Mouse (Mus musculus): Measurements from ENCODE around the gene Fgfr1op. TPM values are rescaled to one million over a fixed set of nuclear protein-coding genes. Genes with fewer than 3 reads are reported as not detected.

Fgfr1op gene
- polyA plus RNA-seq, 1 experiment from 2014 or later = 37.8 TPM

GRCm38 (mm10) chr17:8210675-8211074 lies 45.4 kb downstream of the Fgfr1op start:
- no peaks in the 10 kb centered on the region for H3K4me1 ChIP-seq
- H3K4me2 ChIP-seq (replicated peaks) = no peak overlapping the region
- H3K4me3 ChIP-seq = no peak overlapping the region
- H3K9ac ChIP-seq = no peak overlapping the region
- H3K27ac ChIP-seq = no peak overlapping the region
- WGBS = 68% methylated on average over 10 of the region's 10 CpGs
- ATAC-seq (ENCODE audit: low FRiP score, low read depth) = no peak
- H3K36me3 ChIP-seq = no peaks in the 10 kb centered on the region
- 0 out of 2 replicates have a peak, but pooled peaks cover 3% of the 10 kb centered on the region for H3K27me3 ChIP-seq
- no peaks in the 10 kb centered on the region for H3K9me3 ChIP-seq

- WGBS = 80% methylated on average over 6 of the region's 6 CpGs
These were observed 46.1 kb downstream of the Fgfr1op start for GRCm38 (mm10) chr17:8211399-8211798.

GRCm38 (mm10) chr17:8214369-8214768 lies 49.1 kb downstream of the Fgfr1op start:
- H3K9me3 ChIP-seq = no peaks in the 10 kb centered on the region
- 0 out of 2 replicates have a peak, but pooled peaks cover 3% of the 10 kb centered on the region for H3K27me3 ChIP-seq
- 100% methylated on average over 1 of the region's 1 CpGs for WGBS
- H3K4me3 ChIP-seq = no peak overlapping the region
- no peak overlapping the region for H3K9ac ChIP-seq
- ATAC-seq (ENCODE audit: low FRiP score, low read depth) = no peak
- no peaks in the 10 kb centered on the region for H3K4me1 ChIP-seq
- no peaks in the 10 kb centered on the region for H3K36me3 ChIP-seq
- H3K27ac ChIP-seq = no peak overlapping the region
- H3K4me2 ChIP-seq (replicated peaks) = no peak overlapping the region

More at GRCm38 (mm10) chr17:8211399-8211798, 46.1 kb downstream of the Fgfr1op start:
- 0 out of 2 replicates have a peak, but pooled peaks cover 3% of the 10 kb centered on the region for H3K27me3 ChIP-seq
- H3K27ac ChIP-seq = no peak overlapping the region
- H3K4me2 ChIP-seq (replicated peaks) = no peak overlapping the region
- no peak overlapping the region for H3K4me3 ChIP-seq
- H3K4me1 ChIP-seq = no peaks in the 10 kb centered on the region
- H3K36me3 ChIP-seq = no peaks in the 10 kb centered on the region
- no peaks in the 10 kb centered on the region for H3K9me3 ChIP-seq
- no peak for ATAC-seq (ENCODE audit: low FRiP score, low read depth)
- no peak overlapping the region for H3K9ac ChIP-seq

GRCm38 (mm10) chr17:8215016-8215745 lies 49.9 kb downstream of the Fgfr1op start:
- Histone ChIP-seq H3K36me3 (no peaks in the 10 kb centered on the region), H3K9ac (no peak overlapping the region), H3K9me3 (no peaks in the 10 kb centered on the region), H3K27me3 (0 out of 2 replicates have a peak, but pooled peaks cover 3% of the 10 kb centered on the region), H3K4me2 (replicated peaks) (no peak overlapping the region), H3K4me1 (no peaks in the 10 kb centered on the region), H3K27ac (no peak overlapping the region), H3K4me3 (no peak overlapping the region)
- WGBS = 88% methylated on average over 12 of the region's 12 CpGs
- ATAC-seq (ENCODE audit: low FRiP score, low read depth) = no peak

- 85% methylated on average over 10 of the region's 10 CpGs for WGBS
These were observed 57.9 kb downstream of the Fgfr1op start for GRCm38 (mm10) chr17:8223225-8223624.

GRCm38 (mm10) chr17:8224072-8224471 lies 58.8 kb downstream of the Fgfr1op start:
- 60% methylated on average over 1 of the region's 1 CpGs for WGBS
- no peak overlapping the region for H3K27ac ChIP-seq
- no peak overlapping the region for H3K9ac ChIP-seq
- H3K4me3 ChIP-seq = no peak overlapping the region
- no peaks in the 10 kb centered on the region for H3K27me3 ChIP-seq
- no peaks in the 10 kb centered on the region for H3K4me1 ChIP-seq
- ATAC-seq (ENCODE audit: low FRiP score, low read depth) = no peak
- H3K9me3 ChIP-seq = no peaks in the 10 kb centered on the region
- no peak overlapping the region for H3K4me2 ChIP-seq (replicated peaks)
- H3K36me3 ChIP-seq = no peaks in the 10 kb centered on the region

More at GRCm38 (mm10) chr17:8223225-8223624, 57.9 kb downstream of the Fgfr1op start:
- no peak overlapping the region for H3K4me3 ChIP-seq
- H3K27me3 ChIP-seq = no peaks in the 10 kb centered on the region
- no peak overlapping the region for H3K27ac ChIP-seq
- H3K36me3 ChIP-seq = no peaks in the 10 kb centered on the region
- no peak for ATAC-seq (ENCODE audit: low FRiP score, low read depth)
- H3K9me3 ChIP-seq = no peaks in the 10 kb centered on the region
- no peak overlapping the region for H3K4me2 ChIP-seq (replicated peaks)
- no peak overlapping the region for H3K9ac ChIP-seq
- H3K4me1 ChIP-seq = no peaks in the 10 kb centered on the region

GRCm38 (mm10) chr17:8225166-8225565 lies 59.9 kb downstream of the Fgfr1op start:
- Histone ChIP-seq H3K4me1 (no peaks in the 10 kb centered on the region), H3K27ac (no peak overlapping the region), H3K36me3 (no peaks in the 10 kb centered on the region), H3K4me3 (no peak overlapping the region), H3K9me3 (no peaks in the 10 kb centered on the region), H3K9ac (no peak overlapping the region), H3K4me2 (replicated peaks) (no peak overlapping the region), H3K27me3 (no peaks in the 10 kb centered on the region)
- no peak for ATAC-seq (ENCODE audit: low FRiP score, low read depth)
- 93% methylated on average over 2 of the region's 2 CpGs for WGBS

- no peak for ATAC-seq (ENCODE audit: low FRiP score, low read depth)
- Histone ChIP-seq H3K9me3 (no peaks in the 10 kb centered on the region), H3K4me3 (no peak overlapping the region), H3K4me2 (replicated peaks) (no peak overlapping the region), H3K36me3 (no peaks in the 10 kb centered on the region), H3K27me3 (no peaks in the 10 kb centered on the region), H3K27ac (no peak overlapping the region), H3K9ac (no peak overlapping the region), H3K4me1 (no peaks in the 10 kb centered on the region)
- 80% methylated on average over 4 of the region's 4 CpGs for WGBS
These were observed 60.4 kb downstream of the Fgfr1op start for GRCm38 (mm10) chr17:8225746-8226145.

- Histone ChIP-seq H3K4me3 (no peak overlapping the region), H3K27ac (no peak overlapping the region), H3K36me3 (no peaks in the 10 kb centered on the region), H3K27me3 (no peaks in the 10 kb centered on the region), H3K9me3 (no peaks in the 10 kb centered on the region), H3K4me2 (replicated peaks) (no peak overlapping the region), H3K4me1 (no peaks in the 10 kb centered on the region), H3K9ac (no peak overlapping the region)
- ATAC-seq (ENCODE audit: low FRiP score, low read depth) = no peak
- 42% methylated on average over 9 of the region's 9 CpGs for WGBS
These were observed 63.3 kb downstream of the Fgfr1op start for GRCm38 (mm10) chr17:8228622-8229021.

GRCm38 (mm10) chr17:8229607-8230006 lies 64.3 kb downstream of the Fgfr1op start:
- no peak overlapping the region for H3K9ac ChIP-seq
- 87% methylated on average over 3 of the region's 3 CpGs for WGBS
- no peaks in the 10 kb centered on the region for H3K27me3 ChIP-seq
- H3K4me1 ChIP-seq = no peaks in the 10 kb centered on the region
- H3K36me3 ChIP-seq = no peaks in the 10 kb centered on the region
- no peak overlapping the region for H3K4me3 ChIP-seq
- H3K27ac ChIP-seq = no peak overlapping the region
- no peak overlapping the region for H3K4me2 ChIP-seq (replicated peaks)
- no peak for ATAC-seq (ENCODE audit: low FRiP score, low read depth)
- H3K9me3 ChIP-seq = no peaks in the 10 kb centered on the region

GRCm38 (mm10) chr17:8232089-8232488 lies 66.8 kb downstream of the Fgfr1op start:
- Histone ChIP-seq H3K4me1 (no peaks in the 10 kb centered on the region), H3K4me3 (no peak overlapping the region), H3K36me3 (no peaks in the 10 kb centered on the region), H3K4me2 (replicated peaks) (no peak overlapping the region), H3K9ac (no peak overlapping the region), H3K27ac (no peak overlapping the region), H3K27me3 (no peaks in the 10 kb centered on the region), H3K9me3 (no peaks in the 10 kb centered on the region)
- no peak for ATAC-seq (ENCODE audit: low FRiP score, low read depth)
- 69% methylated on average over 5 of the region's 5 CpGs for WGBS

- 56% methylated on average over 15 of the region's 15 CpGs for WGBS
- Histone ChIP-seq H3K4me3 (no peak overlapping the region), H3K4me1 (no peaks in the 10 kb centered on the region), H3K9ac (no peak overlapping the region), H3K27me3 (no peaks in the 10 kb centered on the region), H3K27ac (no peak overlapping the region), H3K4me2 (replicated peaks) (no peak overlapping the region), H3K36me3 (no peaks in the 10 kb centered on the region), H3K9me3 (no peaks in the 10 kb centered on the region)
- ATAC-seq (ENCODE audit: low FRiP score, low read depth) = no peak
These were observed 68.4 kb downstream of the Fgfr1op start for GRCm38 (mm10) chr17:8233618-8234214.
